Mouse (Mus musculus): ENCODE measurements around the gene Irf8.

- no peak for TF ChIP-seq CTCF (IDR thresholded peaks at IDR 0.05; ENCODE audit: control insufficient read depth, insufficient read depth, low read length)
- TF ChIP-seq POLR2A (IDR thresholded peaks at IDR 0.05; ENCODE audit: borderline replicate concordance, control insufficient read depth, low read depth, low read length): no peak
Measured at GRCm38 (mm10) chr8:120743898-120744290, 7.7 kb downstream of the Irf8 start.
